Mouse (Mus musculus) frontal cortex, postnatal 10 days (tissue): ENCODE data around the gene Neurl2.

ENCODE experiments used
- DNase-seq, 2 experiments: peaks; one replicate each; pipeline ENCODE4 v3.0.0; 2022; ENCODE audit warnings: low spot score in 2 of 2, mixed read lengths in 1 of 2

Gene Neurl2

GRCm38 (mm10) chr2:164786388-164786885, 46.8 kb downstream of the Neurl2 start:
- no peak for DNase-seq

GRCm38 (mm10) chr2:164785481-164786387, 47.5 kb downstream of the Neurl2 start, which contains the start of gene Snx21:
Gene Snx21 (plus strand): TSS chr2:164785823.
- peak; percentile 73 to 81 for DNase-seq

GRCm38 (mm10) chr2:164784869-164785420, 48.3 kb downstream of the Neurl2 start:
- no peak for DNase-seq

- DNase-seq = no peak
These were observed 49.2 kb downstream of the Neurl2 start for GRCm38 (mm10) chr2:164783926-164784581.

GRCm38 (mm10) chr2:164781876-164782275, 51.4 kb downstream of the Neurl2 start:
- DNase-seq = no peak
